ENCODE assay signal across 9 mouse cellular contexts in the genomic region with DNA sequence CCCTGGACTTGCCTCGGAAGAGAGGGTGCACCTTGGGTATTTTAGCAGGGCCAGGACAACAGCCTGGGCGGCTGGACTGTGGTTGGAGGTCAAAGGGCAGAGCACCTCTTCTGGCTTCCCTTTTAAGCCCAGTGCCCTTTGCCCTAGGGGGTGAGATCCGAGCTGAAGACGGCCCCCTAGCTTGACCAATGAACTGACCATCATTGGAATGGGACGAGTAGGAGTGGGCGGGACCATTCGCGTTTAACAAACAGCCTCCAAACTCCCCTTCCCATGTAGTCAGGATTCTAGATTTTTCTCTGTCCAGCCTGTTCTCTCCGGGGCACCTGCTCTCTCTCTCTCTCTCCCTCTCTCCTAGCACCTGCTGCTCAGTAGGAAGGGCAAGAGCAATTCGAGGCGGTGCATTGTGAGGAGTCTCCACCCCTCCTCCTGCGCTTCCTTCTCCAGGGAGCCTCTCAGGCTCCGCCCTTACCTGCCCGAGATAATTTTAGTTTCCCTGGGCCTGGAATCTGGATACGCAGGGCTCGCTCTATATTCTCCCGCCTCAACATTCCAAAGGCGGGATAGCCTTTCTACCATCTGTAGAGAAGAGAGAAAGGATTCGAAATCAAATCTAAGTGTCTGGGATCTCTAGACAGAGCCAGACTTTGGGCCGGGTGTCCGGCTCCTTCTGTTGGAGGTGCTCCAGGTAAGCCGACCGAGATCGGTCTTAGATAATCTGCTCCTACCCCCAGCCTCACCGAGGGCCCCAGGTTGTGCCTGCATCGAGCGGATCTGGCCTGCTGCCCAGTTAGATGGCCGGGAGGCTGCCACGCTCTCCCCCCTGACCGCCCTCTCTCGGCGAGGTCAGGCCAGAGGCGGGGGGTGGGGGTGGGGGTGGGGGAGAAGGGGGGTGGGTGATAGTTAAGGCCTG. TPM values are rescaled to one million over a fixed set of nuclear protein-coding genes. Genes with fewer than 3 reads are reported as not detected.
DNase-seq lines count a peak whose midpoint lies in the region; ATAC-seq and TF ChIP-seq lines count a peak whose summit lies in the region.
"Had no signal": no experiment of that assay in that cellular context is flagged by ENCODE, and none has a peak within 500 bp of the region (broad histone marks: within the 10 kb centered on the region; RNA-seq: fewer than 3 reads in every experiment).

No protein-coding gene starts in this region.

- WGBS in embryonic facial prominence, embryonic 14.5 days: 3% methylated on average over 25 of the region's 33 CpGs
- WGBS in lung, embryonic 14.5 days: 2% methylated on average over 33 of the region's 33 CpGs

- ATAC-seq in embryonic facial prominence, embryonic 14.5 days (ENCODE audit: low read depth): peak; percentile 87
- ATAC-seq in lung, embryonic 14.5 days (ENCODE audit: insufficient read depth): peak; percentile 70; the same call in 1 of the 2 replicates

- TF ChIP-seq CTCF in lung, embryonic 14.5 days (IDR thresholded peaks at IDR 0.05; ENCODE audit: low read depth): no peak

- no peaks in the 10 kb centered on the region for H3K4me1 ChIP-seq in embryonic facial prominence, embryonic 14.5 days (ENCODE audit: control insufficient read depth, insufficient read depth, low read length)
- peaks cover 7% of the 10 kb centered on the region; the same call in 1 of the 2 replicates for H3K4me1 ChIP-seq in lung, embryonic 14.5 days (ENCODE audit: insufficient read depth)

- peaks cover 28% of the 10 kb centered on the region for H3K27me3 ChIP-seq in embryonic facial prominence, embryonic 14.5 days (replicated peaks; ENCODE audit: control insufficient read depth, insufficient read depth, low read length)
- H3K27me3 ChIP-seq in lung, embryonic 14.5 days (ENCODE audit: insufficient read depth, low read length): peaks cover 23% of the 10 kb centered on the region

- H3K9me3 ChIP-seq in embryonic facial prominence, embryonic 14.5 days (ENCODE audit: control insufficient read depth, low read length): no peaks in the 10 kb centered on the region
- H3K9me3 ChIP-seq in lung, embryonic 14.5 days (ENCODE audit: low read depth, low read length): no peaks in the 10 kb centered on the region

- H3K9ac ChIP-seq in embryonic facial prominence, embryonic 14.5 days (ENCODE audit: low read depth, low read length): peak overlapping the region; percentile 15
- H3K9ac ChIP-seq in lung, embryonic 14.5 days: peak overlapping the region; percentile 58

- peak overlapping the region; percentile 42 for H3K4me2 ChIP-seq in embryonic facial prominence, embryonic 14.5 days (ENCODE audit: low read depth, low read length)
- peak overlapping the region; percentile 56 for H3K4me2 ChIP-seq in lung, embryonic 14.5 days

- peak overlapping the region; percentile 11; the same call in 1 of the 2 replicates for H3K27ac ChIP-seq in embryonic facial prominence, embryonic 14.5 days (replicated peaks; ENCODE audit: low read depth, low read length)
- peak overlapping the region; percentile 94 for H3K27ac ChIP-seq in lung, embryonic 14.5 days (ENCODE audit: low read depth)

- DNase-seq in thymus, postnatal 0 days (ENCODE audit: low spot score): peak; percentile 37
- DNase-seq in thymus, postnatal 25 days: no peak
- DNase-seq in embryonic facial prominence, embryonic 14.5 days (ENCODE audit: low spot score): peak; percentile 86
- peak; percentile 92 to 94 for DNase-seq in kidney, adult 8-10 months
- peak; percentile 70 for DNase-seq in lung, embryonic 14.5 days
- DNase-seq in frontal cortex, postnatal 36 days (ENCODE audit: low spot score in 2 of 2): no peak
- no peak for DNase-seq in layer of hippocampus, postnatal 36 days
- DNase-seq in heart, postnatal 4 days: no peak

- peak overlapping the region; percentile 27 for H3K4me3 ChIP-seq in embryonic facial prominence, embryonic 14.5 days (ENCODE audit: low read depth, low read length)
- H3K4me3 ChIP-seq in lung, embryonic 14.5 days (ENCODE audit: low read depth, low read length): peak overlapping the region; percentile 45

- no peaks in the 10 kb centered on the region for H3K36me3 ChIP-seq in embryonic facial prominence, embryonic 14.5 days (ENCODE audit: control insufficient read depth, insufficient read depth, low read length)
- H3K36me3 ChIP-seq in lung, embryonic 14.5 days (ENCODE audit: insufficient read depth): peaks cover 3% of the 10 kb centered on the region; the same call in 1 of the 2 replicates

RNA-seq across cellular contexts. Expression of a gene that starts 0.6 kb away (rescaled TPM):
- 3.7 and 4.5 TPM in 2 replicates for polyA plus RNA-seq in thymus, postnatal 0 days (2015; fragmentation: Nextera tagmentation; extraction: Ambion mirVana)
- polyA plus RNA-seq in embryonic facial prominence, embryonic 14.5 days (2014; fragmentation: Nextera tagmentation; extraction: Ambion mirVana): 8.3 and 8.8 TPM in 2 replicates
- polyA plus RNA-seq in lung, embryonic 14.5 days (2014; fragmentation: Nextera tagmentation; extraction: Ambion mirVana): 39.4 and 43.0 TPM in 2 replicates
- total RNA-seq in layer of hippocampus, postnatal 36 days (2021): 1 to 10 TPM; 1.4 to 2.1 TPM
- not detected for total RNA-seq in heart, postnatal 4 days (2021)
- total RNA-seq: adrenal gland, postnatal 36 days had no signal

RNA-seq across cellular contexts. Expression of a gene that starts 8.0 kb away (rescaled TPM):
- polyA plus RNA-seq in thymus, postnatal 0 days (2015; fragmentation: Nextera tagmentation; extraction: Ambion mirVana): 227 and 241 TPM in 2 replicates
- 92.4 and 102 TPM in 2 replicates for polyA plus RNA-seq in embryonic facial prominence, embryonic 14.5 days (2014; fragmentation: Nextera tagmentation; extraction: Ambion mirVana)
- polyA plus RNA-seq in lung, embryonic 14.5 days (2014; fragmentation: Nextera tagmentation; extraction: Ambion mirVana): 62.9 and 65.3 TPM in 2 replicates
- total RNA-seq in layer of hippocampus, postnatal 36 days (2021): 10 to 100 TPM; 97.9 to 99.2 TPM
- 10 to 100 TPM; 46.9 to 49.0 TPM for total RNA-seq in heart, postnatal 4 days (2021)

RNA-seq across cellular contexts. Expression of a gene that starts 34.5 kb away (rescaled TPM):
- 2.5 and 3.1 TPM in 2 replicates for polyA plus RNA-seq in thymus, postnatal 0 days (2015; fragmentation: Nextera tagmentation; extraction: Ambion mirVana)
- polyA plus RNA-seq in embryonic facial prominence, embryonic 14.5 days (2014; fragmentation: Nextera tagmentation; extraction: Ambion mirVana): 48.3 and 54.8 TPM in 2 replicates
- 42.7 and 46.5 TPM in 2 replicates for polyA plus RNA-seq in lung, embryonic 14.5 days (2014; fragmentation: Nextera tagmentation; extraction: Ambion mirVana)
- 1 to 10 TPM; 1.6 to 2.1 TPM for total RNA-seq in layer of hippocampus, postnatal 36 days (2021)
- 10 to 100 TPM; 24.1 to 27.0 TPM for total RNA-seq in heart, postnatal 4 days (2021)

RNA-seq across cellular contexts. Expression of a gene that starts 46.5 kb away (rescaled TPM):
- 12.1 and 12.7 TPM in 2 replicates for polyA plus RNA-seq in thymus, postnatal 0 days (2015; fragmentation: Nextera tagmentation; extraction: Ambion mirVana)
- 9.3 and 10.5 TPM in 2 replicates for polyA plus RNA-seq in embryonic facial prominence, embryonic 14.5 days (2014; fragmentation: Nextera tagmentation; extraction: Ambion mirVana)
- 10.9 and 11.6 TPM in 2 replicates for polyA plus RNA-seq in lung, embryonic 14.5 days (2014; fragmentation: Nextera tagmentation; extraction: Ambion mirVana)
- 1 to 10 TPM; 8.3 to 8.4 TPM for total RNA-seq in layer of hippocampus, postnatal 36 days (2021)
- total RNA-seq in heart, postnatal 4 days (2021): 10 to 100 TPM; 19.6 to 20.5 TPM

Comparison
In these comparisons a context has a peak if more than half of its experiments do, and no peak if none do; other contexts are left out.
1. DNase-seq: peak in thymus, postnatal 0 days (single experiment), embryonic facial prominence, embryonic 14.5 days (single experiment), kidney, adult 8-10 months (2 of 2) and lung, embryonic 14.5 days (single experiment); none in thymus, postnatal 25 days (single experiment), frontal cortex, postnatal 36 days (0 of 2), layer of hippocampus, postnatal 36 days (0 of 2) and heart, postnatal 4 days (single experiment).
2. RNA of a gene that starts 34.5 kb away (polyA plus RNA-seq): 48.3 to 54.8 TPM in embryonic facial prominence, embryonic 14.5 days and 42.7 to 46.5 TPM in lung, embryonic 14.5 days; 2.5 to 3.1 TPM in thymus, postnatal 0 days; every median in the first group is over 10 times any median in the second.